Mouse (Mus musculus): Measurements from ENCODE around the gene Epm2aip1.

Gene Epm2aip1

DNA sequence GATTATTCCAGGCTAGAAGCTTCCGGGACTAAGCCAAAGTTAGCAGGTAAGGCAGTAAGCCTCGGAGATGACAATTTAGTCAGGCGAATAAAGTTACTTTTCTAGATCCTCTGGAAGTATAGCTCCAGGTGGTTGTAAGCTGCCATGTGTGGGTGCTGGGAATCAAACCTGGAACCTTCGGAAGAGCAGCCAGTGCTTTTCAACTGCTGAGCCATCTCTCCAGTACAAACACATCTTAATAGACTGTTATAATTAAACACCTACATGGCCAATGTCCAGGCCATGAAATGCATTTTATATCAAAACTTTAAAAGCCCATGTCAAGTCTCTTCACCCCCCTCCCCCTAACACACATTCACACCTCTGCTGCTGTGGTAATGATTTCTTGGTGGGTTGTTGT, 16.2 kb downstream of the Epm2aip1 start:
- DNase-seq (ENCODE audit: low spot score), result no peak

- DNase-seq (ENCODE audit: low spot score), result no peak
Measured at GRCm38 (mm10) chr9:111289294-111289831, 17.6 kb downstream of the Epm2aip1 start.

GRCm38 (mm10) chr9:111289832-111290339, 18.2 kb downstream of the Epm2aip1 start:
- peak; percentile 83 for DNase-seq (ENCODE audit: low spot score)

DNA sequence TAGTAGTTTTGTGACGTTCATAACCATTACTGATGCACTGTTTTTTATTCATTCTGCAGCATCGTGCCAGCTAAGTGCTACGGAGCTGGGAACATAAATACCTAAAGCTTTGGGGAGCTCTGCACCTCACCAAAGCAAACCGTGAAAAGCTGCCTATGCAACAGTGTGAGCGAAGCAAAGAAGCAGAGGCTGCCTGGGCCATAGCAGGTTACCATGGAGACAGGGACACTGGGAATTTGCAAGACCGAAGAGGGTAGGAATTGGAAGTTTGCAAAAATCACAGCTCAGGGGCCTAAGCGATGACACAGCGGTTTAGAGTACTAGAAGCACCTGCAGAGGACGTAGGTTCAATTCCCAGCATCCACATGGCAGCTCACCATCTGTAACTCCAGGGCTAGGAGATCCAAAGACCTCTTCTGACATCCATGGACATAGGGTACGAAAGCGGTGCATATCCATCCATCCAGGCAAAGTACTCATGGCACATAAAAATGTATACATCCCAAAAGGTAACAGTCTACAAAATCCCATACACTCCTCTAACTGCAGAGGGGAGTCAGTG, 18.9 kb downstream of the Epm2aip1 start:
- no peak for DNase-seq (ENCODE audit: low spot score)

- no peak for DNase-seq (ENCODE audit: low spot score)
Measured at GRCm38 (mm10) chr9:111293234-111293633, 21.5 kb downstream of the Epm2aip1 start.

- DNase-seq (ENCODE audit: low spot score), result peak; percentile 48
Measured at GRCm38 (mm10) chr9:111294911-111295310, 23.2 kb downstream of the Epm2aip1 start.

DNA sequence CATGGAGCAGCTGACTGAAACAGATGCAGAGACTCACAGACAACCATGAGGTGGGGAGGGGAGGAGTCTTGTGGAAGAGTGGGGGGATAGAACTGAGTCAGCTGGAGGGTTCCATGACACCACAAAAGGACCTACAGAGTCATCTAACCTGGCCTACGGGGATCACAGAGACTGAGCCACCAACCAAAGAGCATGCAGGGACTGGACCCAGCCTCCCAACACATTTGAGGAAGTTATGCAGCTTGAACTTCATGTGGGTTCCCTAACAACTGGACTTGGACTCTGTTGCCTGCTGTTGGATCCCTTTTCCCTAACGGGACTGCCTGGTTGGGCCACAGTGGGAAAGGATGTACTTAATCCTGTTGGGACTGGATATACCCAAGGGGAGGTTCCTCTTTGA, 23.6 kb downstream of the Epm2aip1 start:
- DNase-seq (ENCODE audit: low spot score), result no peak

- peak; percentile 64 for DNase-seq (ENCODE audit: low spot score)
Measured at GRCm38 (mm10) chr9:111296433-111296832, 24.7 kb downstream of the Epm2aip1 start.

- peak; percentile 71 for DNase-seq (ENCODE audit: low spot score)
Measured at GRCm38 (mm10) chr9:111298606-111299005, 26.9 kb downstream of the Epm2aip1 start.

- DNase-seq (ENCODE audit: low spot score), result no peak
Measured at GRCm38 (mm10) chr9:111302196-111302831, 30.6 kb downstream of the Epm2aip1 start.

- DNase-seq (ENCODE audit: low spot score), result no peak
Measured at GRCm38 (mm10) chr9:111304036-111304435, 32.3 kb downstream of the Epm2aip1 start.

DNA sequence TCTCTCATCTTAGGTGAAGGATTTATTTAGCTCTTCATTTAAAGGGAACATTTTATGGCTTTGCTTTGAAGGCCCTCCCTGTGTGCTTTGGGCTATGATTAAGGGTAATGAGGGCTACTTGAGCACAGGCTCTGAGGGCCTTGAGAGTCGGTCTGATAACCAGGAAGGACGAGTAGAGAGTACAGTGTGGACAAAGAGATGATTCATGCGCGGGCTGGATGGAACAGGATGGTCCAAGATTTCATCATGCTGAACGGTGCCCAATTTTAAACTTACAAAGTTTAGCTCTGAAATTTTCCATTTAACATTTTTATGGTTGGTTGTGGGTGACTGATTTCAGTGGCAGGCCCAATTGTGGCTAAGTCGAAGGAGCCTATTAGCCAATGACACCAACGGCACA, 34.4 kb downstream of the Epm2aip1 start:
- peak; percentile 69 for DNase-seq (ENCODE audit: low spot score)

GRCm38 (mm10) chr9:111311031-111311842, 39.5 kb downstream of the Epm2aip1 start, which contains the start of gene Trank1:
Gene Trank1, plus strand, starts transcription at chr9:111311739.
- peak; percentile 91 for DNase-seq (ENCODE audit: low spot score)

- DNase-seq (ENCODE audit: low spot score), result peak; percentile 65
Measured at GRCm38 (mm10) chr9:111311843-111312441, 40.2 kb downstream of the Epm2aip1 start.

GRCm38 (mm10) chr9:111312442-111313141, 40.9 kb downstream of the Epm2aip1 start:
- no peak for DNase-seq (ENCODE audit: low spot score)

DNA sequence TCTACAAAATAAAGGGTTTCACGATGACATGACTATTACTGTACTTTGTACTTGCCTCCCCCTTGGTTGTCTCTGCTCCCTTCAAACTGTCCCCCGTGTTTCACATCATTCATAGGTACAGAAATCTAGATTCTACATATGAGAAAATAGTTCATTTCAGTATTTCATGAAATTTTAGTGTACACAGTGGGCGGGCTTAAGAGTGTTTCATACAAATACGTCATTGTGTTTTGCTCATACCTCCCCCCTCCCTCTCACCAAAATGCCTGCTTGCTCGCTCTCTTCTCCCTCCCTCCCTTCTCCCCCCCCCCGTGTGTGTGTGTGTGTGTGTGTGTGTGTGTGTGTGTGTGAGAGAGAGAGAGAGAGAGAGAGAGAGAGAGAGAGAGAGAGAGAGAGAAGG, 41.6 kb downstream of the Epm2aip1 start:
- no peak for DNase-seq (ENCODE audit: low spot score)

- DNase-seq (ENCODE audit: low spot score), result no peak
Measured at GRCm38 (mm10) chr9:111313793-111314192, 42.1 kb downstream of the Epm2aip1 start.

- peak; percentile 56 for DNase-seq (ENCODE audit: low spot score)
Measured at GRCm38 (mm10) chr9:111314219-111314618, 42.5 kb downstream of the Epm2aip1 start.

DNA sequence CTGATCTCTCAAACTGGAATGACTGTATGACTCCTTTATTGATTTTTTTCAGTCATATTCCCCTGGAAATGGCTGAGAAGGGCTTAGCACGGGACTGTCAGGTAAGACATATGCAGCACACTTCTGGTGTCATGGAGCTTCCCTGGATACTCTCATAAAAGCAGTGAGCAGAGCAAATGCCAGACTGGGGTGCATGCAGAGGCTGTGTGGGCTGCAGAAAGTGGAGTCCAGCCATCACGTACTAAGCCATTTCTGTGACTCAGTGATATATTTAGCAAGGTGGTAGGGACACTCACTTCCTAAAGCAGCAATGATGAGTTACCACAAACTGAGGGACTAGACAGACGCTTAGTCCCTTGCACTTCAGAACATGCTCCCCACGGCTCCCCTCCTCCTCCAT, 49.2 kb downstream of the Epm2aip1 start:
- DNase-seq (ENCODE audit: low spot score), result no peak

- no peak for DNase-seq (ENCODE audit: low spot score)
Measured at GRCm38 (mm10) chr9:111324881-111325280, 53.2 kb downstream of the Epm2aip1 start.

Data from testis, postnatal 14 days (tissue).